Mouse (Mus musculus) cerebellum, postnatal 36 days (tissue): ENCODE measurements around the gene Anks3.

Experiments
- DNase-seq, 2 experiments: peaks; one replicate each; pipeline ENCODE4 v3.0.0; 2021 to 2022; ENCODE audit warnings: mixed read lengths in 2 of 2

Anks3 gene

GRCm38 (mm10) chr16:4894201-4894908 is 69.7 kb downstream of the Anks3 start:
- no peak for DNase-seq

- DNase-seq = no peak
Observed at GRCm38 (mm10) chr16:4892171-4892570, 71.8 kb downstream of the Anks3 start.
